Mouse (Mus musculus): ENCODE measurements around the gene Padi6. TPM values are rescaled to one million over a fixed set of nuclear protein-coding genes. Genes with fewer than 3 reads are reported as not detected.

Gene Padi6
- polyA plus RNA-seq, 1 experiment from 2014 or later = not detected

DNA sequence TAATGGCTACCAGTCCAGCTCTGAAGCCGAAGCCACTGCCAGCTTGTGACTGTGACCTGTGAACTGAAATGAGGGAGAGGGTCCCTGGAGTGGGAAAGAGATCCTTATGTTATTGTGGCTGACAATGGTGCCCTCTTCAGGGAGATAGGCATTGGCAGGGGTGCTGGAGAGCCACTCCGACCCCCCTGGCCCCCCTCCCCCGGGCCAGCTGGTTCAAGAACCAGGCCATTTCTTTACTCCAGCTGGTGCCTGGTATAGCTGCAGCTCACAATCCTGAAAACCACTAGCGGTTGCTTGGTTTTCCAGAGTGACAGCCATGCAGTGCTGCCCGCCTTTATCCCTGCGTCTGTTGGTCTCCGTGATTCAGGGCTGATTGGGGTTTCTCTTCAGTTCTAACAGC is 33.3 kb downstream of the Padi6 start:
- no peak for TF ChIP-seq CTCF (IDR thresholded peaks at IDR 0.05; ENCODE audit: low read depth)
- H3K4me2 ChIP-seq (replicated peaks; ENCODE audit: low read depth) = no peak overlapping the region
- H3K4me1 ChIP-seq (replicated peaks; ENCODE audit: control insufficient read depth, insufficient read depth, low read length) = peaks cover 7% of the 10 kb centered on the region; the same call in 1 of the 2 replicates
- no peak overlapping the region for H3K9ac ChIP-seq (ENCODE audit: low read depth, low read length)
- peak overlapping the region; percentile 28; the same call in 1 of the 2 replicates for H3K27ac ChIP-seq (ENCODE audit: low read depth, low read length)
- H3K9me3 ChIP-seq (ENCODE audit: control insufficient read depth) = no peaks in the 10 kb centered on the region
- H3K4me3 ChIP-seq (ENCODE audit: low read depth, low read length) = no peak overlapping the region
- H3K36me3 ChIP-seq (ENCODE audit: control insufficient read depth, insufficient read depth) = peaks cover 50% of the 10 kb centered on the region
- ATAC-seq = no peak
- WGBS = 78% methylated on average over 7 of the region's 7 CpGs
- H3K27me3 ChIP-seq (replicated peaks; ENCODE audit: control insufficient read depth, insufficient read depth, low read length) = no peaks in the 10 kb centered on the region

DNA sequence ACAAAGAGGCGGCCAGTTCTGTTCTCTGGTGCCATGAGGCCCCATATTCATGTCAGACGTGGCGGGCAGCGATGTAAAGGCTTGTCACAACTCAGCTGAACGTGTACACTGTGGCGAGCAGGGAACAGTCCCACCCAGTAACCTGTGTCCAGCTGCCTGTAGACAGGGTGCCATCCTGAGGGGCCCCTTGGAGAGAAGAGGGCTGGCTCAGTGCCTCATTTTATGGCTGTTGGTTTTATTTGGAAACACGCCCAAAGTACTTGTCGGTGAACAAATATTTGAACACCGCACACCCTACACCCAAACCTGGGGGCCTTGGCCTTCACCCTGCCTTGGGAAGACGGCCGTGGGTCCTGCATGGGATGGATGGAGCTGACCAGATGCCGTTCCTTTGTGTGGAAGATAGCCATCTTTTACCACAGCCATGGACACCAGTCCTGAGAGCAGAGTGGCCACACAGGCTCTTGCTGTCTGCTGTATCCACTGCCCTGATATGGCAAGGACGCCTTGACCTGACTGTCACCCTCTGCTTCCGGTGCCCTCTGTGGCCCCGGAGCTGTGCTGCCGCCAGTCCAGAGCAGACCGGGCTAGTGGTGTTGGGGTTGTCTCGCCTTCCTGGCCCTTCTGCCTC is 34.0 kb downstream of the Padi6 start:
- TF ChIP-seq CTCF (IDR thresholded peaks at IDR 0.05; ENCODE audit: low read depth) = no peak
- H3K4me1 ChIP-seq (replicated peaks; ENCODE audit: control insufficient read depth, insufficient read depth, low read length) = peaks cover 7% of the 10 kb centered on the region; the same call in 1 of the 2 replicates
- peak overlapping the region; percentile 28; the same call in 1 of the 2 replicates for H3K27ac ChIP-seq (ENCODE audit: low read depth, low read length)
- no peak overlapping the region for H3K9ac ChIP-seq (ENCODE audit: low read depth, low read length)
- H3K4me2 ChIP-seq (replicated peaks; ENCODE audit: low read depth) = peak overlapping the region; percentile 25; the same call in 1 of the 2 replicates
- no peaks in the 10 kb centered on the region for H3K27me3 ChIP-seq (replicated peaks; ENCODE audit: control insufficient read depth, insufficient read depth, low read length)
- WGBS = 39% methylated on average over 18 of the region's 18 CpGs
- H3K9me3 ChIP-seq (ENCODE audit: control insufficient read depth) = no peaks in the 10 kb centered on the region
- peaks cover 47% of the 10 kb centered on the region for H3K36me3 ChIP-seq (ENCODE audit: control insufficient read depth, insufficient read depth)
- no peak overlapping the region for H3K4me3 ChIP-seq (ENCODE audit: low read depth, low read length)
- ATAC-seq = peak; percentile 56

DNA sequence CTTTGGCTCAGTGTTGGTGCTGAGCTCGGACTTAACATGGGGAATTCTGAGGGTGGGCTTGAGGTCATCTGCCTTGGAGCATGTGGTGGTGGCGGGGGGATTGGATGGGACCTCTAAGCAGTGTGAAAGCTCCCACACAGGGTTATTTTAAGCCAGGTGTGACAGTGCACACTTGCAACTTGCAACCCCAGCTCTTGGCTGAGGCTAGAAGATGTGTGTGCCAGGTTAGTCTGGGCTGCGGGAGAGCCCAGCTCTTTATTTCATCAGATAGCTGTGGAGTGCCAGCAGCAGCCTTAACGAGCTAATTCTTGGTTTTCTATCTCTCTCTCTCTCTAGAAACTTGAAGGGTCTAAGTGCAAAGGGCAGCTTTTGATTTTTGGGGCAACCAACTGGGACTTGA is 34.8 kb downstream of the Padi6 start:
- 66% methylated on average over 4 of the region's 4 CpGs for WGBS
- no peak for ATAC-seq

DNA sequence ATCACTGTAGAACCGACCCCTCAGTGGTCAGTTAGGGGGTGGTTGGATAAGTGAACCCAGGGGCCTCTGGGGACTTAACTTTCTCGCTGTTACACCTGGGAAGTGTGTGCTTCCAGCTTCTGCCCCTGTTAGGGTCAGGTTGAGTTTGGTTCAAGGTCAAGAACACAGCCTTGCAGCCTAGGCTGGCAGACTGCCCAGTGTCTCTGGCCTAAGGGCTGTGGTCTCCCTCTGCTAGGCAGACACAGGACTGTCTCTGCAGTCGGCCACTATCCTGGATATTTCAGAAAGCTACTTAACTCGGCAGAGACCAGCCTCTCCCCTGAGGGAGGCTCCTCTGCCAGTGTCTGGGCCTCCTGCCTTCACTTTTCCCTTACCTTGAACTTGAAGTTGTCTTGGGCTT is 38.3 kb downstream of the Padi6 start:
- no peak overlapping the region for H3K9ac ChIP-seq (ENCODE audit: low read depth, low read length)
- no peak overlapping the region; the same call in 1 of the 2 replicates for H3K27ac ChIP-seq (ENCODE audit: low read depth, low read length)
- ATAC-seq = no peak
- H3K36me3 ChIP-seq (ENCODE audit: control insufficient read depth, insufficient read depth) = peaks cover 8% of the 10 kb centered on the region; the same call in 1 of the 2 replicates
- H3K27me3 ChIP-seq (replicated peaks; ENCODE audit: control insufficient read depth, insufficient read depth, low read length) = no peaks in the 10 kb centered on the region
- no peak overlapping the region for H3K4me3 ChIP-seq (ENCODE audit: low read depth, low read length)
- TF ChIP-seq CTCF (IDR thresholded peaks at IDR 0.05; ENCODE audit: low read depth) = no peak
- H3K4me2 ChIP-seq (replicated peaks; ENCODE audit: low read depth) = no peak overlapping the region
- no peaks in the 10 kb centered on the region for H3K9me3 ChIP-seq (ENCODE audit: control insufficient read depth)
- whole genome bisulfite sequencing = 38% methylated on average over 4 of the region's 4 CpGs
- peaks cover 7% of the 10 kb centered on the region; the same call in 1 of the 2 replicates for H3K4me1 ChIP-seq (replicated peaks; ENCODE audit: control insufficient read depth, insufficient read depth, low read length)

More for the DNA sequence above, 34.8 kb downstream of the Padi6 start:
- Histone ChIP-seq H3K9me3 (ENCODE audit: control insufficient read depth) (no peaks in the 10 kb centered on the region), H3K27ac (ENCODE audit: low read depth, low read length) (no peak overlapping the region), H3K4me3 (ENCODE audit: low read depth, low read length) (no peak overlapping the region), H3K4me1 (replicated peaks; ENCODE audit: control insufficient read depth, insufficient read depth, low read length) (peaks cover 7% of the 10 kb centered on the region; the same call in 1 of the 2 replicates), H3K27me3 (replicated peaks; ENCODE audit: control insufficient read depth, insufficient read depth, low read length) (no peaks in the 10 kb centered on the region), H3K9ac (ENCODE audit: low read depth, low read length) (no peak overlapping the region), H3K4me2 (replicated peaks; ENCODE audit: low read depth) (peak overlapping the region; percentile 25; the same call in 1 of the 2 replicates), H3K36me3 (ENCODE audit: control insufficient read depth, insufficient read depth) (peaks cover 40% of the 10 kb centered on the region)
- TF ChIP-seq CTCF (IDR thresholded peaks at IDR 0.05; ENCODE audit: low read depth) = no peak

DNA sequence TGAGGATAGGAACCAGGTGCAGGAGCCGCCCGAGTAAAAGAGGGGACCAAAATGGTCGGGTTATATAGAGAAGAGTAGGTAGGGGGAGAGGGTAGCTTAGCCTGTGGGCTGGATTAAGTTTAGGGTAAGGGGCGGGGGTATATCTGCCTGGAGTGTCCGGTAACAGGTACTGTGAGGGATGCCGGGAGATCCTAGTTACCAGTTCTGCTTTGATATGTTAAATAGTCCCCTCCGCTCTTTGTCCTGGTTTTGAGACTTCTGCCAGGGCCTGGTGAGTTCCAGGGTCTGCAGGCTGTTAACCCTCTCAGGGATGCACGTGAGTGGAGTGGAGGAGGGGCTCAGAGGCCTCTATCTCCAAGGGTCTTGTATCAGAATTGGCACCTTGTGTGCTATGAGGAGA is 38.8 kb downstream of the Padi6 start:
- Histone ChIP-seq H3K4me1 (replicated peaks; ENCODE audit: control insufficient read depth, insufficient read depth, low read length) (peaks cover 7% of the 10 kb centered on the region; the same call in 1 of the 2 replicates), H3K4me2 (replicated peaks; ENCODE audit: low read depth) (peak overlapping the region; percentile 98), H3K36me3 (ENCODE audit: control insufficient read depth, insufficient read depth) (peaks cover 4% of the 10 kb centered on the region; the same call in 1 of the 2 replicates), H3K9me3 (ENCODE audit: control insufficient read depth) (no peaks in the 10 kb centered on the region), H3K9ac (ENCODE audit: low read depth, low read length) (no peak overlapping the region), H3K27ac (ENCODE audit: low read depth, low read length) (no peak overlapping the region; the same call in 1 of the 2 replicates), H3K4me3 (ENCODE audit: low read depth, low read length) (peak overlapping the region; percentile 84; the same call in 1 of the 2 replicates), H3K27me3 (replicated peaks; ENCODE audit: control insufficient read depth, insufficient read depth, low read length) (no peaks in the 10 kb centered on the region)
- no peak for TF ChIP-seq CTCF (IDR thresholded peaks at IDR 0.05; ENCODE audit: low read depth)
- 16% methylated on average over 8 of the region's 8 CpGs for WGBS
- no peak for ATAC-seq

DNA sequence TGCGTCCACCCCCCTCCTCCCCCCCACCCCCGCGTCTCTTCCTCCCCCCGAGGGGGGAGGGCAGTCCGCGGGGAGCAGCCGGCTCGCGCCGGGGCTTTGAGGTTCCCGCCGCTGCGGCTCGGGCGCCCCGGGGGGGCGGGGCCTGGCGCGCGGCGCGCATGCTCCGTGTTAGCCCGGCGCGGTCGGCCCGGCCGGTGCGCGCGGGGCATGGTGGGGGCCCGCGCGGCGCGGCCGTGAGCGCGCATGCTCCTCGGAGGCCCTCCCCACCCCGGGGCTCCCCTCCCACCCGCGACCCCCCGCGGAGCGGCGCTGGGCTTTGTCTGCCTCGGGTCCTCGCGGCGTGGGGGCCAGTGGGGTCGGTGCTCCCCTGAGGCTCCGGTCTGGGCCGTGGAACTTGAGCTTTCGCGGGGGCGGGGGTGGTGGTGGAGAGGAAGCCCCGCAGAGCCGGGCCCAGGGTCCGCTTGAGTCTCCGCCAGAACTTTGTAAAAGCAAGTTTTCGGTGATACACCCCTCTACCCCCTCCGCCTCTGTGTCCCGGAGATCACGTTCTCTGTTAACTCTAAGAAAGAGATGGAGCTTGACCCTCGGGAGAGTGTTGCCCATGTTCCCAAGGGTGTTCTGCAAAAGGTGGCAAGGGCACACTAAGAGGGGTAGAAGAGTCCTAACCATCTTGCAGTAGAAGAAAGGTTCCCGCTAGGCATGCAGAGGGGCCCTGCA is 39.7 kb downstream of the Padi6 start:
- peak overlapping the region; percentile 84 for H3K4me3 ChIP-seq (ENCODE audit: low read depth, low read length)
- peak overlapping the region; percentile 78 for H3K9ac ChIP-seq (ENCODE audit: low read depth, low read length)
- H3K27ac ChIP-seq (ENCODE audit: low read depth, low read length) = peak overlapping the region; percentile 95
- H3K4me2 ChIP-seq (replicated peaks; ENCODE audit: low read depth) = peak overlapping the region; percentile 98
- no peak for TF ChIP-seq CTCF (IDR thresholded peaks at IDR 0.05; ENCODE audit: low read depth)
- peak; percentile 78 for ATAC-seq
- H3K9me3 ChIP-seq (ENCODE audit: control insufficient read depth) = no peaks in the 10 kb centered on the region
- peaks cover 3% of the 10 kb centered on the region; the same call in 1 of the 2 replicates for H3K4me1 ChIP-seq (replicated peaks; ENCODE audit: control insufficient read depth, insufficient read depth, low read length)
- H3K36me3 ChIP-seq (ENCODE audit: control insufficient read depth, insufficient read depth) = peaks cover 4% of the 10 kb centered on the region; the same call in 1 of the 2 replicates
- H3K27me3 ChIP-seq (replicated peaks; ENCODE audit: control insufficient read depth, insufficient read depth, low read length) = no peaks in the 10 kb centered on the region
- 2% methylated on average over 42 of the region's 68 CpGs for WGBS

All from intestine, postnatal 0 days (tissue).